Mouse (Mus musculus): ENCODE data around the gene Plscr5.
"Not testable (repeated sequence)": the region's sequence is repeated elsewhere in the genome, so short reads cannot be mapped to it uniquely, and the experiment has no call there.

Plscr5 gene

DNA sequence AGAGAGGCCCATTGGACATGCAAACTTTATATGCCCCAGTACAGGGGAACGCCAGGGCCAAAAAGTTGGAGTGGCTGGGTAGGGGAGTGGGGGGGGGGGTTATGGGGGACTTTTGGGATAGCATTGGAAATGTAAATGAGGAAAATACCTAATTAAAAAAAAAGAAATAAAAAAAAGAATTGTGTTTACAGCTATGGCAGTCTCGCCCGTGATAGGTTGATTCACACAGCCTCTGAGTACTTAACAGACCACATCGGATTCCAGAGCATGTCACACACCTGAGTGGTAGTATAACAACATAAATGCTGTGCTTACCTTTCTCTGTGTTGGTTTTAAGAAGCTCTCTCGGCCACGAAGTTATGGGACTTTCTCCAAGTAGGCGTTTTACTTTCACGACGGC is at the start of gene Plscr5:
TSS of gene Plscr5 (plus strand) at position 301 of the 400 bp plus-strand sequence.
- not testable (repeated sequence) for DNase-seq (ENCODE audit: low spot score in 2 of 2)

DNA sequence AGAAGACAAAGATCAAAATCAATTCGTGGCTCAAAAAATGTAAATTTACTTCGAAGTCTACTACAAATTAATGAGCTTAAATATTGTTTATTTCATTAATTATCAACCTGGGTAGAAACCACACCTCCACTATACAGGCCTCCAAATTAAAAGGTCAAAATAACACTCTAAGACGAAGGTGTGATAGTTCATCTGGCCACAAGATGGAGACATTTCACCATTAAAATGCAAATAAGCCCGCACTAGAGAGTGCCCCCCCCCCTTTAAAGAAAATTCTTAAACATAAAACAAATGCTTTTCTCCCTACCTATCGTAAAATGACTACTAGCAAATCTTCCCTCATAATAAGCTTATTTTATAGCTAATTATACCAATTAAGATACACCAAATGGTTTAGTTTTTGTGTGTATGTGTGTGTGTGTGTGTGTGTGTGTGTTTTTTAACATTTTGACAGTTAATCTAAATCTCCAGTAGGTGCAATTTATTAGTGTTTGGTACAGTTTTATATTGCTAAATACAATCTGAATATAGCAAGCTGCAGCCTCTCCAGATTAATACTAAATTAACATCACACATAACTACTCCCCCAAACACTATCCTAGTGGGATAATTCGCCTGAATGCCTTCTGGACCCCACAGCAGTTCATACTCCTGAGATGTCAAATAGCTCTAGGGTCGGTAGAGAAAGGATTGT is 45.0 kb upstream of the Plscr5 start:
- peak in 1 of 2 experiments; percentile 14 for DNase-seq (ENCODE audit: low spot score in 2 of 2)

GRCm38 (mm10) chr9:92162213-92162612 is 30.5 kb upstream of the Plscr5 start:
- DNase-seq (ENCODE audit: low spot score in 2 of 2) = no peak

- DNase-seq (ENCODE audit: low spot score in 2 of 2) = no peak
Measured at GRCm38 (mm10) chr9:92173318-92173985, 19.3 kb upstream of the Plscr5 start.

- peak; percentile 39 to 53 for DNase-seq (ENCODE audit: low spot score in 2 of 2)
Measured at GRCm38 (mm10) chr9:92174176-92175075, 18.3 kb upstream of the Plscr5 start.

DNA sequence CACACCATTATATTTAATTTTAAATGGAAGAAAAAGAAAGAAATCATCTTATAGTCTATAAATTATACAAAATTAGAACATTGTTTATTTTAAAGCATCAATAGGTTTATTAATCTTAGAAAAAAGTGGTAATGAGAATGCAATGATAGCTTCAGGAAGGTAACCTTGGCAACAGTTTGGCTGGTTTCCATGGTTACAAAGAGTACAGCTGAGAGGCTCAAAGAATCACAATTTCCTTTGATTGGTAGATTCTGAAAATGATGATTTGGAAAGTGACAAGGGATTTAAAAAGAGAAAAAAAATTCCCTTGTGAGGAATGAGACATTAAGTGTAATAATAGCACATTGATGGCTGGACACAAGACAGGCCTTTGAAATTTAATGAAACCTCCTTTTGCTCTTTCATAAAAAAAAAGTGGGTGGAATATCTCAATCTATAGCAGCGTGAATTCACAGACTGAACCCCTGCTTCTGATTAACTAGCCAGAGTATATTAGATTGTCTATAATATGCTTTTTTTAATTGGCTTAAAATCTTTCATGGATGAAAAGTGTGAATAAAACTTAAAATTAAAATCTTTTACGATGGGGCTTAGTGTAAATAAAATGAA is 13.8 kb upstream of the Plscr5 start:
- peak in 1 of 2 experiments; percentile 14 for DNase-seq (ENCODE audit: low spot score in 2 of 2)

DNA sequence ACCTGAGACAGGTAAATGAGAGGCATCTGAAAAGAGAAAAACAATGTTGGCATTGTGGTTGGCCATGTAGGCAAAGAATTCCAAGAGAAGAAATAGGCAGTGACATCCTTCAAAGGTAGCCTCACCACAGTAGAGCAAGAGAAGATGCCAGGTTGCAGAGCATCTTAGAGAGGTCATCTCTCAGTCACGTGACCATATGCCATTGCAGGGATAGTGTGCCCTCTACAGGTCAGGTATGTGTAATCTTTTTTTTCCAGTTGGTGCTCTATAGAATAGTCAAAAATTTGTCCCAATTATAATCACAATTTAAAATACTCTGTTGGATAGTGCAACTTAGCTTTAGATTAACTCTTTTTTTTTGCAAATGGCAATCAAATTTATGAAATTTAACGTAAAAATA is 1.4 kb upstream of the Plscr5 start:
- DNase-seq (ENCODE audit: low spot score in 2 of 2) = no peak

DNA sequence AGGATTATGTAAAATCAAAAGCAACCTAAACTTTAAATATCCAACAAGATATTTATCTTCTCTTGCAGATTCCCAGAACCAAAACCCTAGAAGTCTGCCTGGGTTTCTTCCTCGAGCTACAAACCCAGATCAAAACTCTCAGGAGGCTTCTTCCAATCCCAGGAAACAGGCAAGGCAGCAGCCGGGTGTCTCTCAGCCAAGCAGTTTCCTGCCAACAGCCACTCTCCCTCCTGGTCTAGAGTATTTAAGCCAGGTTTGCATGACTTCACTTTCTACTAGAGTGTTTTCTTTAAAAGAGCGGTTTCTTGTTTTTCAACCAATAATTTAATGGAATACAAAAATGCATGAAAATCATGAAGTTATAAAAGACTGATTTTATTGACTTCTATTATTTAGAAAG is 5.7 kb downstream of the Plscr5 start:
- DNase-seq (ENCODE audit: low spot score in 2 of 2) = no peak

GRCm38 (mm10) chr9:92199564-92199963 is 6.8 kb downstream of the Plscr5 start:
- DNase-seq (ENCODE audit: low spot score in 2 of 2) = no peak

- DNase-seq (ENCODE audit: low spot score in 2 of 2) = no peak
Measured at GRCm38 (mm10) chr9:92204397-92204796, 11.7 kb downstream of the Plscr5 start.

DNA sequence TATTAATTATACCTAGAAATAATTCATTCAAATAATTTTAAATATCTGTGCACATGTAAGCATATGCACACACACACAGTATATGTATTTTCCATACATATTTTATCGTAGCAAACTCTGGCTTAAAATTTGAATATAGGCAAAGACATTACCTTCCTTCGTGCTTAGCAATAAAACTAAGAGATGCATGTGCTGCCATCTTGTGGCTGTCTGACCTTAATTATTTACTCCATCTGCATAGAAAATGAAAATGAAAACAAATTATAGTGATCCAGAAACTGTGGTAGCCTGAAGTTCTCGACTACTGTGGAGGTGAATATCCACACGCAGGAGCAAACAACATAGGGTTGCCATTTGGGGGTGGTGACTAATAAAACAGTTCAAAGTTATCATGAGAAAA is 14.6 kb downstream of the Plscr5 start:
- DNase-seq (ENCODE audit: low spot score in 2 of 2) = peak; percentile 51 to 75

DNA sequence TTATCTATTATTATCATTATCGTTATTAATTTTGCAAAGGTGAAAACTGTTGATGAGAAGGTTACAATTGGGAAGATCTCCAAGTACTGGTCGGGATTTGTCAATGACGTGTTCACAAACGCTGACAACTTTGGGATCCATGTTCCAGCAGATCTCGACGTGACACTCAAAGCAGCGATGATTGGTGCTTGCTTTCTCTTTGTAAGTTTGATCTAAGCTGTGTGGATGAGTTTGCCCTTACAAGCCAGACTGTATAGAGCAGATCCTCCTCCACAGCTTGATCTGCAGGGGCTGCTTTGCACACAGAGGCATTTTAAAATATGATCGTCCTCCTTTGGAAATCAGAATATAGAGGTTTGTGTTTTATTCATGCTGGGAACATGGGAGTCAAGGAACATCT is 15.0 kb downstream of the Plscr5 start:
- DNase-seq (ENCODE audit: low spot score in 2 of 2) = no peak

GRCm38 (mm10) chr9:92209850-92210249 is 17.1 kb downstream of the Plscr5 start:
- DNase-seq (ENCODE audit: low spot score in 2 of 2) = no peak

DNA sequence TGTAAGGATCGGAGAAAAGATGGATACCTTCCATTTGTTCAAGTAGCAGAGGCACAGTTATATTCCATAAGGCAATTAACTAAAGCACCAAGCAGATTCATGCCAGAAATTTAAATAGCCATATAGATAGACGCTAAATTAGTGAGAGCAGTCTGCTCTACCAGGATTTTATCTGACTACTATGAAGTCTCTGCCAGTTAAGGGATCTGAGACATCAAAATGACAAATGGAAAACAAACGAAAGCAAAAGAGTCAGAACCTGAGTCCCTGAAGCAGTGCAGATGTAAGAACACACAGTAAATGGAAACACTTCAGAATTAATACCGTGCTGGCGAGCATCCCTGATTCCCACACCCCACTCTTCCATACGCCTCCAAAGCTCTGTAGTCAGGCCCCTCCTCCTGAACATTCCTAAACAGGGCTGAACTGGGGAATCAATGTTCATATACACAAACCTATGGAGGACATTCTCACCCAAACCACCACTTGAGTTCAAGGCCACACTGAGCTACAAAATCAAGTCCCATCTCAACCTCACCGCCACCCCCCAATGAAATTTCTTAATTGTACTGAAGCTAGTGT is 17.7 kb downstream of the Plscr5 start:
- no peak for DNase-seq (ENCODE audit: low spot score in 2 of 2)

DNA sequence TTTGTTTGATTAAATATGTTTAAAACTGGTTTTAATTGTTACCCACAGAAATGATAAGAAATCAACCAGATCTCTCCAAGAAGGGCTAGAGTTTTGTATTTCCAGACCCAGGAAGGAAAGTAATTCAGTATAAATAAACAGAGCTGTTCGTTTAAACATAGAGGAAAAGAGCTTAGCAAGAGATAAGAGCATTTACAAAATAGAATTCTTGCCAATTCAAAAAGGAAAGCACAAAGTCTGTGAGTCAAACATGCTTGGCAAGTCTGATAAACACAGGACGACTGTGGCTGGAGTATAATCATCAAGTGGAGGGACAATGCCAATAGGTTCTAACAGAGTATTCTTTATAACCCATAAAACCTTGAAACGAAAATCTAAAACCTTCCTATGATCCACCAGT is 18.3 kb downstream of the Plscr5 start:
- no peak for DNase-seq (ENCODE audit: low spot score in 2 of 2)

GRCm38 (mm10) chr9:92217484-92217883 is 24.7 kb downstream of the Plscr5 start:
- DNase-seq (ENCODE audit: low spot score in 2 of 2) = no peak

GRCm38 (mm10) chr9:92217896-92218295 is 25.2 kb downstream of the Plscr5 start:
- no peak for DNase-seq (ENCODE audit: low spot score in 2 of 2)

DNA sequence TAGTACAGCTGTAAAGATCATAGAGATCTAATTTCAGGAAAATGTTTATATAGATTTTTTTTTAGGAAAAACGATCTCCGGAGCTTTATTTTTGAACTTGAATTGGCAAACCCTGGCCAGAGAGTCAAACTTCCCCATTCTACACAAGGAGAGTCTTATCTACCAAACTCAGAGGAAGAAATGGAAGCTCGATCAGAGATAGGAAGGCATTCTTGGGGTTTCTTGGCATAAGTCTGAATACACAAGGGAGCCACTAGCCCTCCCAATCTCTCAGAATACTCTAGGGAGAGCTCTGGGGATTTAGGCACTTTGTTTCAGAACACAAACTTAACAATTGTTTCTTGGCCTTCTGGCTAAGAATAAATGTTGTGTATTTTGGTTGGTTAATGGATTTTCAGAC is 27.4 kb downstream of the Plscr5 start:
- DNase-seq (ENCODE audit: low spot score in 2 of 2) = no peak

GRCm38 (mm10) chr9:92221480-92221879 is 28.7 kb downstream of the Plscr5 start:
- DNase-seq (ENCODE audit: low spot score in 2 of 2) = no peak

- no peak for DNase-seq (ENCODE audit: low spot score in 2 of 2)
Measured at GRCm38 (mm10) chr9:92224598-92225231, 32.0 kb downstream of the Plscr5 start.

- no peak for DNase-seq (ENCODE audit: low spot score in 2 of 2)
Measured at GRCm38 (mm10) chr9:92226127-92226655, 33.5 kb downstream of the Plscr5 start.
